Mouse (Mus musculus): ENCODE data around the gene Myo1b. TPM values are rescaled to one million over a fixed set of nuclear protein-coding genes. Genes with fewer than 3 reads are reported as not detected.

Gene Myo1b
- total and polyA plus RNA-seq, 3 experiments: not detected

GRCm38 (mm10) chr1:51914095-51914494 lies 1.8 kb downstream of the Myo1b start:
- Histone ChIP-seq H3K27ac (ENCODE audit: control insufficient read depth, low read depth, low read length) (no peak overlapping the region), H3K9ac (ENCODE audit: control insufficient read depth, low read depth, low read length, poor library complexity, severe bottlenecking) (no peak overlapping the region), H3K9me3 (replicated peaks; ENCODE audit: insufficient read depth, low read length) (no peaks in the 10 kb centered on the region), H3K4me3 (ENCODE audit: control insufficient read depth in 1 of 2, insufficient read depth in 1 of 2, low read depth in 2 of 2, low read length in 2 of 2) (no peak overlapping the region), H3K27me3 (ENCODE audit: control insufficient read depth in 1 of 2, insufficient read depth in 2 of 2, low read length in 2 of 2) (no peaks in the 10 kb centered on the region), H3K36me3 (ENCODE audit: control insufficient read depth in 1 of 2, insufficient read depth in 2 of 2, low read length in 2 of 2) (no peaks in the 10 kb centered on the region), H3K4me1 (ENCODE audit: control insufficient read depth in 1 of 2, insufficient read depth in 2 of 2, low read length in 2 of 2) (no peaks in the 10 kb centered on the region), H3K79me2 (ENCODE audit: control insufficient read depth, insufficient read depth, low read length, poor library complexity) (no peaks in the 10 kb centered on the region)
- no peak for DNase-seq (ENCODE audit: low read depth, low spot score)
- TF ChIP-seq HCFC1 (IDR thresholded peaks at IDR 0.05; ENCODE audit: low read depth, low read length) (no peak), CTCF (IDR thresholded peaks at IDR 0.05 in 2 of 3, conservative IDR thresholded peaks at IDR 0.05 in 1 of 3; ENCODE audit: control insufficient read depth in 1 of 3, insufficient read depth in 1 of 3, low read depth in 2 of 3, low read length in 3 of 3, poor library complexity in 1 of 3, severe bottlenecking in 1 of 3) (no peak), EP300 (IDR thresholded peaks at IDR 0.05; ENCODE audit: low read depth in 1 of 2, low read length in 2 of 2) (no peak), MAFK (IDR thresholded peaks at IDR 0.05; ENCODE audit: borderline replicate concordance, low read depth, low read length) (no peak), JUND (IDR thresholded peaks at IDR 0.05; ENCODE audit: low read depth, low read length) (no peak), CHD1 (IDR thresholded peaks at IDR 0.05; ENCODE audit: low read depth, low read length) (no peak), POLR2A (IDR thresholded peaks at IDR 0.05; ENCODE audit: control insufficient read depth in 1 of 2, insufficient read depth in 1 of 2, low read depth in 1 of 2, low read length in 2 of 2, poor library complexity in 1 of 2) (no peak), ZKSCAN1 (IDR thresholded peaks at IDR 0.05; ENCODE audit: low read depth, low read length) (no peak)

- Histone ChIP-seq H3K9me3 (replicated peaks; ENCODE audit: insufficient read depth, low read length) (no peaks in the 10 kb centered on the region), H3K9ac (ENCODE audit: control insufficient read depth, low read depth, low read length, poor library complexity, severe bottlenecking) (no peak overlapping the region), H3K27ac (ENCODE audit: control insufficient read depth, low read depth, low read length) (no peak overlapping the region), H3K27me3 (ENCODE audit: control insufficient read depth in 1 of 2, insufficient read depth in 2 of 2, low read length in 2 of 2) (no peaks in the 10 kb centered on the region), H3K36me3 (ENCODE audit: control insufficient read depth in 1 of 2, insufficient read depth in 2 of 2, low read length in 2 of 2) (no peaks in the 10 kb centered on the region), H3K79me2 (ENCODE audit: control insufficient read depth, insufficient read depth, low read length, poor library complexity) (no peaks in the 10 kb centered on the region), H3K4me3 (ENCODE audit: control insufficient read depth in 1 of 2, insufficient read depth in 1 of 2, low read depth in 2 of 2, low read length in 2 of 2) (no peak overlapping the region), H3K4me1 (ENCODE audit: control insufficient read depth in 1 of 2, insufficient read depth in 2 of 2, low read length in 2 of 2) (no peaks in the 10 kb centered on the region)
- no peak for DNase-seq (ENCODE audit: low read depth, low spot score)
- TF ChIP-seq TAL1 (IDR thresholded peaks at IDR 0.05; ENCODE audit: low read length) (no peak), KAT2A (conservative IDR thresholded peaks at IDR 0.05; ENCODE audit: low read depth, low read length) (no peak), ZNF384 (IDR thresholded peaks at IDR 0.05; ENCODE audit: low read depth, low read length) (no peak), GABPA (IDR thresholded peaks at IDR 0.05; ENCODE audit: low read depth, low read length) (no peak), POLR2AphosphoS5 (IDR thresholded peaks at IDR 0.05; ENCODE audit: borderline replicate concordance, low read depth, low read length) (no peak), MYC (IDR thresholded peaks at IDR 0.05; ENCODE audit: low read depth, low read length) (no peak), UBTF (IDR thresholded peaks at IDR 0.05; ENCODE audit: borderline replicate concordance, insufficient read depth, low read depth, low read length) (no peak), RAD21 (IDR thresholded peaks at IDR 0.05; ENCODE audit: low read depth, low read length) (no peak), CHD1 (IDR thresholded peaks at IDR 0.05; ENCODE audit: low read depth, low read length) (no peak), POLR2A (IDR thresholded peaks at IDR 0.05; ENCODE audit: control insufficient read depth in 1 of 2, insufficient read depth in 1 of 2, low read depth in 1 of 2, low read length in 2 of 2, poor library complexity in 1 of 2) (no peak), GATA1 (IDR thresholded peaks at IDR 0.05; ENCODE audit: low read depth, low read length) (no peak)
Observed at GRCm38 (mm10) chr1:51913071-51913814, 2.6 kb downstream of the Myo1b start.

Data from MEL (cell line).